Mouse (Mus musculus) midbrain, postnatal 0 days (tissue): ENCODE data around the gene Neto2. TPM values are rescaled to one million over a fixed set of nuclear protein-coding genes. Genes with fewer than 3 reads are reported as not detected.

Experiments used
- ATAC-seq: fragments of 200-750 bp; cut with Nextera tagmentation; 2 replicates; pipeline ENCODE4 v1.8.0; 2017; ENCODE audit warnings: moderate number of reproducible peaks, mild to moderate bottlenecking, moderate TSS enrichment, moderate library complexity; ENCODE audit not compliant: low FRiP score
- DNase-seq: peaks from one replicate; pipeline ENCODE4 v3.0.0-alpha.2; 2015; ENCODE audit warnings: low spot score
- H3K27ac ChIP-seq: fragments of 300-500 bp; sonication (generic); 2 replicates; pipeline ENCODE4 v1.5.1; 2014; ENCODE audit warnings: low read depth, mild to moderate bottlenecking, low read length, mixed read lengths
- H3K27me3 ChIP-seq: fragments of 300-500 bp; sonication (generic); 2 replicates; pipeline ENCODE4 v1.6.1; 2014; ENCODE audit warnings: low read length, control low read depth, mixed read lengths; ENCODE audit not compliant: insufficient read depth
- H3K36me3 ChIP-seq: fragments of 300-500 bp; sonication (generic); 2 replicates; pipeline ENCODE4 v1.6.1; 2014; ENCODE audit warnings: low read length, control low read depth, mixed read lengths; ENCODE audit not compliant: insufficient read depth
- H3K4me1 ChIP-seq: fragments of 300-500 bp; sonication (generic); 2 replicates; pipeline ENCODE4 v1.6.1; 2014; ENCODE audit warnings: mild to moderate bottlenecking, control low read depth, antibody characterized with exemption, low read length, mixed read lengths; ENCODE audit not compliant: insufficient read depth
- H3K4me2 ChIP-seq: fragments of 300-500 bp; sonication (generic); 2 replicates; pipeline ENCODE4 v1.6.1; 2014; ENCODE audit warnings: low read depth, mild to moderate bottlenecking, low read length, mixed read lengths; ENCODE audit not compliant: poor library complexity, severe bottlenecking
- H3K4me3 ChIP-seq: fragments of 300-500 bp; sonication (generic); 2 replicates; pipeline ENCODE4 v1.5.1; 2014; ENCODE audit warnings: low read depth, mild to moderate bottlenecking, low read length, moderate library complexity
- H3K9ac ChIP-seq: fragments of 300-500 bp; sonication (generic); replicated peaks from 2 replicates; pipeline ENCODE4 v1.6.1; 2014; ENCODE audit warnings: mild to moderate bottlenecking, low read length, moderate library complexity, mixed read lengths; ENCODE audit not compliant: poor library complexity, severe bottlenecking
- H3K9me3 ChIP-seq: fragments of 300-500 bp; sonication (generic); 2 replicates; pipeline ENCODE4 v1.6.1; 2016; ENCODE audit warnings: low read length, control low read depth
- CTCF ChIP-seq: IDR thresholded peaks from 2 replicates; pipeline ENCODE4 v1.5.1; 2016; ENCODE audit warnings: antibody characterized with exemption, mild to moderate bottlenecking
- WGBS: fragments of 180-500 bp; shearing (Covaris S2); extraction: QIAGEN DNeasy Blood & Tissue Kit; methylation state at CpG from one replicate; pipeline ENCODE4 v1.1.7; 2014; 5-methylcytosine and 5-hydroxymethylcytosine counted together
- polyA plus RNA-seq: library from polyadenylated mRNA; unstranded; fragments of >200 nt; fragmentation: Nextera tagmentation; extraction: Ambion mirVana; gene quantifications from 2 replicates; pipeline ENCODE4 v1.2.1, GENCODE M21; 2015
- total RNA-seq: library from RNA; depleted of rRNA; stranded (reverse); fragments of >200 nt; gene quantifications from 2 replicates; pipeline ENCODE4 v1.2.3, GENCODE M21; 2014

Neto2 gene
- total and polyA plus RNA-seq, 2 experiments from 2014 or later: 46.5 to 106 TPM

- no peaks in the 10 kb centered on the region for H3K27me3 ChIP-seq
- TF ChIP-seq CTCF: peak; percentile 65
- peak overlapping the region; percentile 73 for H3K9ac ChIP-seq
- H3K9me3 ChIP-seq: no peaks in the 10 kb centered on the region
- H3K4me1 ChIP-seq: no peaks in the 10 kb centered on the region
- peak overlapping the region; percentile 88 for H3K27ac ChIP-seq
- peak; percentile 83 for DNase-seq
- no peaks in the 10 kb centered on the region for H3K36me3 ChIP-seq
- peak; percentile 90 for ATAC-seq
- H3K4me2 ChIP-seq: peak overlapping the region; percentile 72
- under 1% methylated on average over 64 of the region's 84 CpGs for WGBS
- peak overlapping the region; percentile 65 for H3K4me3 ChIP-seq
Measured at GRCm38 (mm10) chr8:85700101-85700750, 498 bp downstream of the Neto2 start.

- DNase-seq (peak; percentile 91), ATAC-seq (peak; percentile 59; the same call in 1 of the 2 replicates)
- Histone ChIP-seq H3K27ac (no peak overlapping the region), H3K9ac (no peak overlapping the region), H3K4me1 (no peaks in the 10 kb centered on the region), H3K9me3 (no peaks in the 10 kb centered on the region), H3K4me3 (peak overlapping the region; percentile 27), H3K4me2 (peak overlapping the region; percentile 51), H3K27me3 (no peaks in the 10 kb centered on the region), H3K36me3 (no peaks in the 10 kb centered on the region)
- TF ChIP-seq CTCF: peak; percentile 95
- 1% methylated on average over 6 of the region's 6 CpGs for WGBS
Measured at GRCm38 (mm10) chr8:85699051-85699450, 1.7 kb downstream of the Neto2 start.

GRCm38 (mm10) chr8:85665146-85665545 lies 35.6 kb downstream of the Neto2 start:
- no peak overlapping the region for H3K27ac ChIP-seq

GRCm38 (mm10) chr8:85661995-85662394 lies 38.7 kb downstream of the Neto2 start:
- DNase-seq: peak; percentile 71
- Histone ChIP-seq H3K36me3 (no peaks in the 10 kb centered on the region; the same call in 1 of the 2 replicates), H3K4me2 (no peak overlapping the region), H3K4me1 (no peaks in the 10 kb centered on the region), H3K9me3 (no peaks in the 10 kb centered on the region), H3K27me3 (no peaks in the 10 kb centered on the region), H3K27ac (no peak overlapping the region), H3K4me3 (no peak overlapping the region), H3K9ac (no peak overlapping the region)
- TF ChIP-seq CTCF: peak; percentile 72
- no peak for ATAC-seq
- WGBS: 62% methylated on average over 5 of the region's 5 CpGs

More at GRCm38 (mm10) chr8:85665146-85665545, 35.6 kb downstream of the Neto2 start:
- TF ChIP-seq CTCF: peak; percentile 67
- no peaks in the 10 kb centered on the region for H3K27me3 ChIP-seq
- no peaks in the 10 kb centered on the region for H3K4me1 ChIP-seq
- H3K4me2 ChIP-seq: no peak overlapping the region
- ATAC-seq (no peak), DNase-seq (peak; percentile 45)
- no peak overlapping the region for H3K4me3 ChIP-seq
- H3K9ac ChIP-seq: no peak overlapping the region
- H3K36me3 ChIP-seq: no peaks in the 10 kb centered on the region; the same call in 1 of the 2 replicates
- H3K9me3 ChIP-seq: no peaks in the 10 kb centered on the region

- Histone ChIP-seq H3K4me2 (no peak overlapping the region), H3K27me3 (no peaks in the 10 kb centered on the region), H3K36me3 (peaks cover 2% of the 10 kb centered on the region; the same call in 1 of the 2 replicates), H3K4me1 (no peaks in the 10 kb centered on the region), H3K9ac (no peak overlapping the region), H3K9me3 (no peaks in the 10 kb centered on the region), H3K27ac (no peak overlapping the region), H3K4me3 (no peak overlapping the region)
- no peak for ATAC-seq
- 90% methylated on average over 2 of the region's 2 CpGs for WGBS
- no peak for TF ChIP-seq CTCF
- no peak for DNase-seq
Measured at GRCm38 (mm10) chr8:85651201-85651600, 49.5 kb downstream of the Neto2 start.

- no peak for DNase-seq
- H3K27me3 ChIP-seq: no peaks in the 10 kb centered on the region
- H3K9me3 ChIP-seq: no peaks in the 10 kb centered on the region
- no peak overlapping the region for H3K9ac ChIP-seq
- no peaks in the 10 kb centered on the region for H3K4me1 ChIP-seq
- H3K36me3 ChIP-seq: peaks cover 7% of the 10 kb centered on the region; the same call in 1 of the 2 replicates
- H3K4me2 ChIP-seq: no peak overlapping the region
- no peak overlapping the region for H3K27ac ChIP-seq
- TF ChIP-seq CTCF: no peak
- no peak for ATAC-seq
- no peak overlapping the region for H3K4me3 ChIP-seq
Measured at GRCm38 (mm10) chr8:85648553-85648952, 52.2 kb downstream of the Neto2 start.
